Mouse (Mus musculus) cortical plate, adult 2 months (tissue): ENCODE data around the gene Cdt1.

Experiments
- CTCF ChIP-seq: fragments of 200-500 bp; IDR thresholded peaks from 2 replicates; pipeline ENCODE4 v1.5.1; 2011; ENCODE audit warnings: mild to moderate bottlenecking, control low read depth, low read length; ENCODE audit not compliant: insufficient read depth; ENCODE audit errors: extremely low read depth
- POLR2A ChIP-seq: fragments of 200-500 bp; IDR thresholded peaks from 2 replicates; pipeline ENCODE4 v1.6.1; 2011; ENCODE audit warnings: mild to moderate bottlenecking, low read length, control low read depth; ENCODE audit not compliant: insufficient read depth; ENCODE audit errors: extremely low read depth

GRCm38 (mm10) chr8:122618660-122619378 is 51.0 kb downstream of the Cdt1 start:
- no peak for TF ChIP-seq CTCF
- TF ChIP-seq POLR2A, result no peak
